8 mouse cellular contexts compared by ENCODE assay signal in the genomic region with DNA sequence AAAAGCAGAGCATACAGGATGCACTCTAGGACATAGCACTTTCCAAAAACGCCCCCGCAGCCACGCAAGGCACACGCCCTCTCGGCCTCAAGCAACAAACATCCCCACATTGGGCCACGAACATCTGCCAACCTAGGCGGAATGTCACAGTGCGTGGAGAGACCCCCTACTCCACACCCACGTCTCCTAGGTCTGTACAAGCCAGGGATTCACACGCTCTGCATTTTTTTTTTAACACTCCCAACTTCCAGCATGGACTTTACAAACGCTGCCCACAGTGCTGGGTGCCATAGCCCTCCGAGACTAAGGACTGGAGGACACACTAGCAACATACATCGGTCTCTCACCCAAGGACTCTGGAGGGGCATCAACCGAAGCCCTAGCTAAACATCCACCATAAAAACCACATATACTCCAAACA. TPM values are rescaled to one million over a fixed set of nuclear protein-coding genes. Genes with fewer than 3 reads are reported as not detected.
A peak's percentile ranks its signal among the peaks of the same experiment; 100 is the strongest.
DNase-seq lines count a peak whose midpoint lies in the region; ATAC-seq and TF ChIP-seq lines count a peak whose summit lies in the region.

No protein-coding gene starts in this region.

- peak overlapping the region; percentile 71 for H3K4me3 ChIP-seq in kidney, embryonic 16.5 days (ENCODE audit: low read length)
- peak overlapping the region; percentile 76 for H3K4me3 ChIP-seq in embryonic facial prominence, embryonic 10.5 days
- H3K4me3 ChIP-seq in hindbrain, postnatal 0 days (ENCODE audit: low read length) = peak overlapping the region; percentile 57
- H3K4me3 ChIP-seq in midbrain, embryonic 11.5 days (ENCODE audit: low read depth, low read length) = peak overlapping the region; percentile 58

- DNase-seq in kidney, adult 8-10 months = no peak
- DNase-seq in embryonic facial prominence, embryonic 10.5 days (ENCODE audit: low spot score) = no peak
- DNase-seq in hindbrain, postnatal 0 days (ENCODE audit: low spot score) = no peak
- no peak for DNase-seq in midbrain, embryonic 11.5 days (ENCODE audit: low spot score, missing footprints)
- no peak for DNase-seq in ovary, postnatal 14 days (ENCODE audit: low spot score)
- DNase-seq in layer of hippocampus, postnatal 14 days (ENCODE audit: low spot score in 2 of 2) = no peak
- DNase-seq in testis, postnatal 10 days (ENCODE audit: low spot score) = no peak

- no peak for ATAC-seq in kidney, embryonic 16.5 days (ENCODE audit: low FRiP score, low TSS enrichment)
- ATAC-seq in hindbrain, postnatal 0 days = no peak
- ATAC-seq in midbrain, embryonic 11.5 days (ENCODE audit: low FRiP score) = no peak

- 2% methylated on average over 14 of the region's 14 CpGs for WGBS in kidney, embryonic 16.5 days
- 2% methylated on average over 14 of the region's 14 CpGs for WGBS in embryonic facial prominence, embryonic 10.5 days
- WGBS in hindbrain, postnatal 0 days = 7% methylated on average over 14 of the region's 14 CpGs
- WGBS in midbrain, embryonic 11.5 days = 4% methylated on average over 14 of the region's 14 CpGs

- peak overlapping the region; percentile 84 for H3K9ac ChIP-seq in kidney, embryonic 16.5 days (replicated peaks; ENCODE audit: low read length)
- peak overlapping the region; percentile 54 for H3K9ac ChIP-seq in hindbrain, postnatal 0 days (replicated peaks; ENCODE audit: low read length)
- peak overlapping the region; percentile 46; the same call in 1 of the 2 replicates for H3K9ac ChIP-seq in midbrain, embryonic 11.5 days (ENCODE audit: low read length)

- no peak for TF ChIP-seq CTCF in hindbrain, postnatal 0 days (IDR thresholded peaks at IDR 0.05; ENCODE audit: low read depth)

- H3K27ac ChIP-seq in kidney, embryonic 16.5 days (ENCODE audit: low read length) = peak overlapping the region; percentile 99
- H3K27ac ChIP-seq in embryonic facial prominence, embryonic 10.5 days (replicated peaks) = peak overlapping the region; percentile 96
- H3K27ac ChIP-seq in hindbrain, postnatal 0 days = peak overlapping the region; percentile 77; the same call in 1 of the 2 replicates
- H3K27ac ChIP-seq in midbrain, embryonic 11.5 days (ENCODE audit: low read depth, low read length) = no peak overlapping the region

- peak overlapping the region; percentile 98 for H3K4me2 ChIP-seq in kidney, embryonic 16.5 days (replicated peaks; ENCODE audit: low read depth, low read length)
- peak overlapping the region; percentile 86 for H3K4me2 ChIP-seq in hindbrain, postnatal 0 days (ENCODE audit: low read depth, low read length)
- H3K4me2 ChIP-seq in midbrain, embryonic 11.5 days = peak overlapping the region; percentile 98

- H3K27me3 ChIP-seq in kidney, embryonic 16.5 days (ENCODE audit: insufficient read depth, low read length) = no peaks in the 10 kb centered on the region
- peaks cover 79% of the 10 kb centered on the region for H3K27me3 ChIP-seq in embryonic facial prominence, embryonic 10.5 days (replicated peaks; ENCODE audit: low read depth, poor library complexity, severe bottlenecking)
- peaks cover 4% of the 10 kb centered on the region; the same call in 1 of the 2 replicates for H3K27me3 ChIP-seq in hindbrain, postnatal 0 days (ENCODE audit: insufficient read depth, low read length)
- peaks cover 72% of the 10 kb centered on the region for H3K27me3 ChIP-seq in midbrain, embryonic 11.5 days (ENCODE audit: control insufficient read depth, insufficient read depth, low read length)

- peaks cover 60% of the 10 kb centered on the region for H3K4me1 ChIP-seq in kidney, embryonic 16.5 days (ENCODE audit: insufficient read depth, low read length)
- peaks cover 92% of the 10 kb centered on the region for H3K4me1 ChIP-seq in embryonic facial prominence, embryonic 10.5 days
- H3K4me1 ChIP-seq in hindbrain, postnatal 0 days (ENCODE audit: insufficient read depth, low read length) = peaks cover 9% of the 10 kb centered on the region; the same call in 1 of the 2 replicates
- peaks cover 26% of the 10 kb centered on the region for H3K4me1 ChIP-seq in midbrain, embryonic 11.5 days (ENCODE audit: control insufficient read depth, insufficient read depth, low read length)

- no peaks in the 10 kb centered on the region for H3K9me3 ChIP-seq in kidney, embryonic 16.5 days (ENCODE audit: low read length)
- no peaks in the 10 kb centered on the region for H3K9me3 ChIP-seq in embryonic facial prominence, embryonic 10.5 days
- H3K9me3 ChIP-seq in hindbrain, postnatal 0 days (ENCODE audit: low read length) = no peaks in the 10 kb centered on the region
- no peaks in the 10 kb centered on the region for H3K9me3 ChIP-seq in midbrain, embryonic 11.5 days (ENCODE audit: control insufficient read depth, low read length)

- H3K36me3 ChIP-seq in kidney, embryonic 16.5 days (ENCODE audit: insufficient read depth, low read length) = no peaks in the 10 kb centered on the region
- H3K36me3 ChIP-seq in embryonic facial prominence, embryonic 10.5 days (replicated peaks) = peaks cover 26% of the 10 kb centered on the region
- no peaks in the 10 kb centered on the region for H3K36me3 ChIP-seq in hindbrain, postnatal 0 days (ENCODE audit: insufficient read depth, low read length)
- H3K36me3 ChIP-seq in midbrain, embryonic 11.5 days (ENCODE audit: control insufficient read depth, insufficient read depth, low read length) = no peaks in the 10 kb centered on the region

RNA-seq across cellular contexts. Expression of a gene that starts 11.8 kb away (rescaled TPM):
- polyA plus RNA-seq in kidney, embryonic 16.5 days (2015; fragmentation: Nextera tagmentation; extraction: Ambion mirVana) = 31.9 and 35.4 TPM in 2 replicates
- 77.8 and 90.2 TPM in 2 replicates for polyA plus RNA-seq in embryonic facial prominence, embryonic 10.5 days (2016; fragmentation: Nextera tagmentation; extraction: Ambion mirVana)
- 8.8 and 11.4 TPM in 2 replicates for total RNA-seq in hindbrain, postnatal 0 days (2014; rRNA removed)
- 3.8 and 4.4 TPM in 2 replicates for polyA plus RNA-seq in hindbrain, postnatal 0 days (2015; fragmentation: Nextera tagmentation; extraction: Ambion mirVana)
- 10.1 and 10.5 TPM in 2 replicates for polyA plus RNA-seq in midbrain, embryonic 11.5 days (2014; fragmentation: Nextera tagmentation; extraction: Ambion mirVana)
- 10 to 100 TPM in 1 of 2 experiments, 1 to 10 TPM in 1; 8.8 to 11.2 TPM for total RNA-seq in layer of hippocampus, postnatal 14 days (2021)

RNA-seq across cellular contexts. Expression of a gene that starts 13.7 kb away (rescaled TPM):
- 1.4 and 1.9 TPM in 2 replicates for polyA plus RNA-seq in kidney, embryonic 16.5 days (2015; fragmentation: Nextera tagmentation; extraction: Ambion mirVana)
- 1.1 and 1.6 TPM in 2 replicates for polyA plus RNA-seq in embryonic facial prominence, embryonic 10.5 days (2016; fragmentation: Nextera tagmentation; extraction: Ambion mirVana)
- total RNA-seq in hindbrain, postnatal 0 days (2014; rRNA removed) = 0.40 and 1.2 TPM in 2 replicates
- polyA plus RNA-seq in hindbrain, postnatal 0 days (2015; fragmentation: Nextera tagmentation; extraction: Ambion mirVana) = 1.3 and 2.1 TPM in 2 replicates
- 0.15 and 0.55 TPM in 2 replicates for polyA plus RNA-seq in midbrain, embryonic 11.5 days (2014; fragmentation: Nextera tagmentation; extraction: Ambion mirVana)
- total RNA-seq in layer of hippocampus, postnatal 14 days (2021) = 1 to 10 TPM; 2.1 to 4.2 TPM

RNA-seq across cellular contexts. Expression of a gene that starts 24.9 kb away (rescaled TPM):
- polyA plus RNA-seq in kidney, embryonic 16.5 days (2015; fragmentation: Nextera tagmentation; extraction: Ambion mirVana) = 0.36 and 0.89 TPM in 2 replicates
- 0.75 and 1.3 TPM in 2 replicates for polyA plus RNA-seq in embryonic facial prominence, embryonic 10.5 days (2016; fragmentation: Nextera tagmentation; extraction: Ambion mirVana)
- total RNA-seq in hindbrain, postnatal 0 days (2014; rRNA removed) = not detected in 2 replicates
- 0.06 TPM in 1 of 2 replicates, not detected in the other for polyA plus RNA-seq in hindbrain, postnatal 0 days (2015; fragmentation: Nextera tagmentation; extraction: Ambion mirVana)
- polyA plus RNA-seq in midbrain, embryonic 11.5 days (2014; fragmentation: Nextera tagmentation; extraction: Ambion mirVana) = 0.15 and 0.23 TPM in 2 replicates
- not detected for total RNA-seq in layer of hippocampus, postnatal 14 days (2021)

RNA-seq across cellular contexts. Expression of a gene that starts 33.8 kb away (rescaled TPM):
- polyA plus RNA-seq in kidney, embryonic 16.5 days (2015; fragmentation: Nextera tagmentation; extraction: Ambion mirVana) = 76.5 and 78.8 TPM in 2 replicates
- polyA plus RNA-seq in embryonic facial prominence, embryonic 10.5 days (2016; fragmentation: Nextera tagmentation; extraction: Ambion mirVana) = 63.2 and 66.4 TPM in 2 replicates
- 50.7 and 52.3 TPM in 2 replicates for total RNA-seq in hindbrain, postnatal 0 days (2014; rRNA removed)
- polyA plus RNA-seq in hindbrain, postnatal 0 days (2015; fragmentation: Nextera tagmentation; extraction: Ambion mirVana) = 67.9 and 68.3 TPM in 2 replicates
- 50.8 and 53.0 TPM in 2 replicates for polyA plus RNA-seq in midbrain, embryonic 11.5 days (2014; fragmentation: Nextera tagmentation; extraction: Ambion mirVana)
- 10 to 100 TPM; 34.1 to 36.0 TPM for total RNA-seq in layer of hippocampus, postnatal 14 days (2021)

RNA-seq across cellular contexts. Expression of a gene that starts 40.9 kb away (rescaled TPM):
- 131 and 153 TPM in 2 replicates for polyA plus RNA-seq in kidney, embryonic 16.5 days (2015; fragmentation: Nextera tagmentation; extraction: Ambion mirVana)
- 48.6 and 48.7 TPM in 2 replicates for polyA plus RNA-seq in embryonic facial prominence, embryonic 10.5 days (2016; fragmentation: Nextera tagmentation; extraction: Ambion mirVana)
- total RNA-seq in hindbrain, postnatal 0 days (2014; rRNA removed) = 56.9 and 67.2 TPM in 2 replicates
- polyA plus RNA-seq in hindbrain, postnatal 0 days (2015; fragmentation: Nextera tagmentation; extraction: Ambion mirVana) = 41.8 and 43.1 TPM in 2 replicates
- 21.9 and 25.9 TPM in 2 replicates for polyA plus RNA-seq in midbrain, embryonic 11.5 days (2014; fragmentation: Nextera tagmentation; extraction: Ambion mirVana)
- total RNA-seq in layer of hippocampus, postnatal 14 days (2021) = 10 to 100 TPM; 40.5 to 42.4 TPM
